Mouse (Mus musculus): ENCODE results near the gene Lrrc4. TPM values are rescaled to one million over a fixed set of nuclear protein-coding genes. Genes with fewer than 3 reads are reported as not detected.

The Lrrc4 gene
- total RNA-seq, 2 experiments from 2014 or later: 0.31 to 0.41 TPM

GRCm38 (mm10) chr6:28629866-28630265, 201.7 kb downstream of the Lrrc4 start:
- DNase-seq: no peak
- intact Hi-C loops (cut with DNase I): loop anchor here (10.0 kb wide), 1 partner anchor 205 kb away; the partner anchor contains the start of genes Arf5, Fscn3 and Gcc1

DNA sequence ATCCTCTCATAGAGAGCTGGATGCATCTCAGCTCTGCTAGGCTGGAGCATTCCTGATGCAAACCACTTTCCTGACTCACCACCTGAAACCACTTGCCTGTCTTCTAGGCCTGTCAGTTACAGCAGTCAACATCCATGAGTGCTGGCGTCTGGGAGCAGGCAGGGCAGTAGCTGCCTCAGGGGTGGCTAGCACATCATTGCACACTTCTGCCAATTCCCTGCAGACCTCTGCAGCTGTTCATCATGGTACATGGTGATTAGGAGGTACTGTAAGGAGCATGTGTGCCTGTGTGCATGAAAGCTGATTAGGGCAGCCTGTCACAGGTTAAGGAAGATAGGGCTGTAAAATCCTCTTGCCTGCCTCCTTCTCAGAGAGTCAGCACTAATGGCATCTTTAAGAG, 203.1 kb downstream of the Lrrc4 start:
- intact Hi-C loops (cut with DNase I): loop anchor here (10.0 kb wide), 1 partner anchor 204 kb away; the partner anchor contains the start of genes Arf5, Fscn3 and Gcc1
- DNase-seq: no peak

- DNase-seq: no peak
- intact Hi-C loops (cut with DNase I): loop anchor here (10.0 kb wide), 1 partner anchor 198 kb away; the partner anchor contains the start of genes Arf5, Fscn3 and Gcc1
Observed at GRCm38 (mm10) chr6:28622963-28623362, 208.6 kb downstream of the Lrrc4 start.

DNA sequence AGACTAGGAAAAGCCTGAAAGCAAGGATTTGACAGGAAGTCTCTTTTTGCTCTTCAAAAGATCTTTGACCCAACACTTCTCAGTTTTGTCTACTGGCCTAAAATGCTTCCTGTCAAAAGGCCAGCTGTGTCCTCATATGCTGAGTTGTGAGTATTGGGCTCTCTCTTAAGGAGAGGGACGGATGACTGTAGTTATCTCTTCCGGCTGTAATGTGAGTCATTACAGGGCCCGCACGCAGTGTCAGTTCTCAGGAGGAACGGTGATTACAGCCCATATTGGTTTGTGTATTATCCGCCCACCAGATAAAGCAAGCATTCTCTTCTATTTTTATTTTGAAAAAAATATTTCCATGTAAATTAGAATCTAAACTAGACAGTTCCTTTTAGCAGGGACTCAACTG, 209.0 kb downstream of the Lrrc4 start:
- DNase-seq: peak; percentile 28 to 38
- intact Hi-C loops (cut with DNase I): loop anchor here (10.0 kb wide), 1 partner anchor 198 kb away; the partner anchor contains the start of genes Arf5, Fscn3 and Gcc1

GRCm38 (mm10) chr6:28621961-28622360, 209.6 kb downstream of the Lrrc4 start:
- no peak for DNase-seq
- intact Hi-C loops (cut with DNase I): loop anchor here (10.0 kb wide), 1 partner anchor 197 kb away; the partner anchor contains the start of genes Arf5, Fscn3 and Gcc1

DNA sequence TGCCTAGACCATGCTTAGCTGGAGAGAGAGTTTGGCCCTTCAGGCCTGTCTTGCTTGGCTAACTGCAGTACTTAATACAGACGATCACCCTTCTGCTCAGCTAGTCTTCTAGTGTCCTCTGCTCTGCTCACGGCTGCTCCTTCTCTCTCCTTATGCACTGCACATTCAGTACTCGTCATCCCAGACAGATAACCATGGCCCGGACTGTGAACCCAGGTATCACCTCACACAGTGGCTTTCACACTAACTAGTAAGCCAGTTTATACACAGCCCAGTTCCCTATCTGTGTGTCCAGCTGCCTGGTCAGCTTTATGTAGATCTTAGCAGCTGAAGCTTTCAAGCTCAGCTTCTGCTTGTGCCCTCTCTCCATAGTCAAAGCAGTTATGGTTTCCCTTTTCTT, 210.1 kb downstream of the Lrrc4 start:
- intact Hi-C loops (cut with DNase I): loop anchor here (10.0 kb wide), 1 partner anchor 197 kb away; the partner anchor contains the start of genes Arf5, Fscn3 and Gcc1
- DNase-seq: no peak

DNA sequence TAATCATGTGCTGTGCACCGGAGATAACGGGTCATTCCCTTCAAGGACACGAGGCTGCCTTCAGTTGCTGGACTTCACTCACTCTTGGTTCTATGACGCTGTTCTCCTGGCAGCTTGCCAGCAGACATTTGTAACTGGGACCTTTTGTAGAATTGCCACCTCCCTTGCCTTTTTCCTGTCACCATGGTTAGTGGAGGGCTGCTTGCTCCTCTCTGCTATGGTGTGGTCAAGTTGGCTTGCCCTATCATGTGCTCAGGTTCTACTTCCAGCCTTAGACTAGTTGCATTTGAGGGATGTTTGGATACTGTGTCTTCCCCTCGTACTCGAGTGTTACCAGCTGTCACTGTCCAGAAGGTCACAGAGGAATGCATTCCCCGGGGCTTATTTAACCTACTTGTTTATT, 212.8 kb downstream of the Lrrc4 start:
- intact Hi-C loops (cut with DNase I): no loop called here
- DNase-seq: peak; percentile 69 to 71

GRCm38 (mm10) chr6:28618299-28618698, 213.2 kb downstream of the Lrrc4 start:
- intact Hi-C loops (cut with DNase I): no loop called here

DNA sequence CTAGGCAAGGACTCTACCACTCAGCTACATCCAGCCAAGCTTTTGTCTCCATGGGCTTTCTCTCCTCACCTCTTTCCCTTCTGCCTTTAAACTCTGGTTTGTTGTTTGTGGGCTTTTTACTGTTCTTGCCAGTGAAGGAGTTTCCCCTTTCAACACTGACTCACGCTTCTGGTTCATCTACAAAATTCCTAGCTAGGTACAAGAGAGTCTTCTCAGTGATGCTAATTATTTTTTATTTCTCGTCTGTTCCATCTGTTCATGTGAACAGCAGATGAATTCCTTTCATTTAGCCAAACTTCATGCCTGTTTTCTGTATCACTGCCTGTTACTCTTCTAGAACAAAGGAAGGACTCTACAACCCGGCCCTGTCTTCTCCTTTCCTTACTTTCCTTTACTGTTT, 215.6 kb downstream of the Lrrc4 start:
- intact Hi-C loops (cut with DNase I): no loop called here

More at GRCm38 (mm10) chr6:28618299-28618698, 213.2 kb downstream of the Lrrc4 start:
- DNase-seq: no peak

GRCm38 (mm10) chr6:28615408-28615807, 216.1 kb downstream of the Lrrc4 start:
- intact Hi-C loops (cut with DNase I): no loop called here
- DNase-seq: no peak

More for the DNA sequence above, 215.6 kb downstream of the Lrrc4 start:
- DNase-seq: no peak

- no peak for DNase-seq
- intact Hi-C loops (cut with DNase I): no loop called here
Observed at GRCm38 (mm10) chr6:28614856-28615255, 216.7 kb downstream of the Lrrc4 start.

DNA sequence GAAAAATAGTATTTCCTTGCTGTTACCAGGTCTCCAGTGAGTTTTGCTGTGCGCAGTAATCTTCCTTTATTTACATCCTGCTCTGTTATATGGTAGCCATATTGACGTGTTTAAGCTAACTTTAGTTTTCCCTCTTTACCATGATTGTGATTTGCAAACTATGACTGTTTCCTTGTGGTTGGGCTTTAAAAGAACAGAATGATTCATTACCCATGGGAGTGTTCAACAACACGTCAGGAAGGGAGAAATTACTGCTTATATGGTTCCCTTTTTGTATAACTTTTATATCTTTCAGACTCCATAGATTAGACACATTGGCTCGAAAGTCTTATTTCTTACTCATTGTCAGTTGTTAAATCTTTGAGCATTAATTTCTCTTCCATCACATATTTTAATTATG, 218.1 kb downstream of the Lrrc4 start:
- intact Hi-C loops (cut with DNase I): no loop called here
- DNase-seq: no peak

Other genes with a start within 250 kb of the Lrrc4 start
- under 1 TPM in 1 of 2 experiments, not detected in 1; 0.22 TPM for gene Lep, start 228.5 kb upstream of the Lrrc4 start, total RNA-seq (2021)